Mouse (Mus musculus): ENCODE measurements around the gene Efhc1.
"Not testable (repeated sequence)": the region's sequence is repeated elsewhere in the genome, so short reads cannot be mapped to it uniquely, and the experiment has no call there.

Efhc1 gene

DNA sequence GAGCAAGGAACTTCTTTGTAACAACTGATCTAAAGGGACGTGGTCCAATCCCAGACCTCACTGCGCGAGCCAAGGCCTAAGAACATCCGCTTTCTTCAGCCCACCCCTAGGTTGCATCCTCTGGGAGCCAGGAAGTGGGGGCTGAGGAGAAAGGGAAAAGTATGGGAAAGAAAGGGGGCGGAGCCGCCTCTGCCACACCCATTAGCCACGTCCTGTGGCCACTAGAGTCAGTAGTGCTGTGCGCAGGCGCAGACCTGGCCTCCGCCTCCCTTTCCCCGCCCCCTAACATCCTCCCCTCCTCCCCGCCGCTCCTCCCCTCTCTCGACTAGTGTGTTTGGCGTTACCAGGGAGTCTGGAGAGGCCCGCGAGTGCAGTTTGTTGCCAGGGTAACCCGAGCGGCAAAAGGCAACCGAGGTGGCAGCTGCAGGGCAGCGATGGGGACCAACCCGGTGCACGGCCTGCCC is at the start of gene Efhc1:
Gene Efhc1 (plus strand): TSS at position 327 of the 464 bp plus-strand sequence.
- DNase-seq (ENCODE audit: low read depth, low spot score), result peak; percentile 90

DNA sequence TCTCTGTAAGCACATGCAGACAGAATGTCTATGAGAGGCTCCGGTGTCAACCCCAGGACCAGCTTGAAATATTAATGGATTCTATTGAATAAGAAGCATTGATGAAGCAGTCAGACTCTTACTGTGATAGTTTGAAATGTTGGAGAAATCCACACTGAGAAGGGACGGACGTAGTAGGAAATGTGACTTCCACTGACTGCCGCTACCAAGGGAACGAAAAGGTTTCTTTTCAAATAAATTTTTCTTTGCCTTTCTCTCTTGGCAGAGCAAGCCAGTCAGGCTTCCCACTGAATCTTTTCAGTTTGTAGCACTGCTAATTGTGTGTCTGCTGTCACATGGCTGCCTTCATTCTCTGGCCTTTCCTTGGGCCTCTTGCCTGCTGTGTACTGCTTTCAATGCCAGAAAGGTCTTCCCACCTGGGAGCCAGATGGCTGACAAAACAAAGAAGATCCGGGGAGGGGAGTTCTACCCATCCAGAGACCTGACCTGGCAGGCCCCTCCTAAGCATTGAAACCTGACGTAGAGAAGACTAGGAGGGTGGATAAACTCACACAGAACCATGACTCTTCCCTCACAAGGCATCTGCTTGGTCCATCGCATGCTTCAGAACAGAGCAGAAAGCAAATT is 45.8 kb upstream of the Efhc1 start:
- DNase-seq (ENCODE audit: low read depth, low spot score), result no peak

DNA sequence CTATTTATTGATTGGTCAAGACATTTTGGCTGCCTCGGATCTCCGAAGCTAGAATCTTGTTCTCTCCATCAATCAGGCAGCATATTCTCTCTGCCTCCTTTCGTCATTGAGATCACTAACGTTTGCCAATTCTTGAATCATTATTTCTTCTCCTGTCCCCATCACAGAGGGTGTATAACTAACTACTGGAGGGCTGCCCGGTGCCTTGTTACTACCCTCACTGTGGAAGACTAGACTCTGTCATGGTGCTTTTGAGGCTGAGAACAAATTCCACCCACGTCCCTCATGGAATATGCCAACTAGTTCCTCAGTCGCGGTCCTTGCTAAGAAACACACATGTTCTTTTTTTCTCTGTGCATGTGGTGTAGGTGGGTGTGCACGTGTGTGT is 45.3 kb upstream of the Efhc1 start:
- peak; percentile 95 for DNase-seq (ENCODE audit: low read depth, low spot score)

DNA sequence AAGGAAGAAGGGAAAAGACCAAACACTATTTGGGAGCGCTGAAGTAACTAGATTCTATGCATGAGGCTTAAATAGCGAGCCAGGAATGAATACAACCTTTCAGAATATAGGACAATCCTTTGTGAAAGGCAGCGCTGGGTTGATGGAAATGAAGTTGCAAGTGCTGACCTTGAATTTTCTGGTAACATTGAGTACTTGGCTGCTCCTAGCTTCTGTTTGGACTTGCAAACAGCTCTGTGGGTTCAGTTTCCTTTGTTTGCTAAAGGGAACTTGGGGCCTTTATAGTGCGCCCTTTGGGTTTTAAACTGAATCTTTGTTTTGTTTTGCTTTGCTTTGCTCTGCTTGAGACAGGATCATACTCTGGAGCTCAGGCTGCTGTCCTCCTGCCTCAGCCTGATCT is 42.9 kb upstream of the Efhc1 start:
- DNase-seq (ENCODE audit: low read depth, low spot score), result no peak

GRCm38 (mm10) chr1:20912115-20912514 is 39.3 kb upstream of the Efhc1 start:
- no peak for DNase-seq (ENCODE audit: low read depth, low spot score)

DNA sequence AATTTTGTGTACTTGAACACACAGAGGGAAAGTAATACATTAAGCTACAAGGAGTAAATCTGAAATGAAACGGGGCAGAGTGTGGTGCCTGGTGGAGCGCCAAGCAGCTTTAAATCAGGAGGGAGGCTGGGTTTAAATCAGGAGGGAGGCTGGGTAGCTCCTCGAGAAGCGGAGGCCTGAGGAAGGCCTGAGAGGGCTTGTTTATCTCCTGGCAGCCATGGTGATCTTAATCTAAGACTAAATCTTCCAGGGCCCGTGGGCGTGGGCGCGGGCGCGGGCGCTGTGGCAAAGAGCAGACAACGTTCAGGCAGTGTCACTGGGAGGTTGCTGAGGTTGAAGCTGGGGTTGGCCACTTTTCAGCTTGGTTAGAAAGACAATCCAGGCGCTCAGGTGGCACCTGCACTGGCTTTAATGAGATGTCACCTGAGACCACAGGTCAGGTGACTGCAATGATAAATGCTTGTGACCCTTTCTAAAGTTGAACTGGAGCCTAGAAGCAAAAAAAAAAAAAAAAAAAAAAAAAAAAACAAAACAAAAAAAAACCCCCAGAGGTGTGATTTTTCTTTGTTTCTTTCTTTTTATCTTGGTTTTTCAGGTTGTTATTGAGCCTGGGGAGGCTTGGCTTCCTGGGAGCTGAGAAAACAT is 38.8 kb upstream of the Efhc1 start:
- no peak for DNase-seq (ENCODE audit: low read depth, low spot score)

- DNase-seq (ENCODE audit: low read depth, low spot score), result no peak
Observed at GRCm38 (mm10) chr1:20914769-20915168, 36.7 kb upstream of the Efhc1 start.

DNA sequence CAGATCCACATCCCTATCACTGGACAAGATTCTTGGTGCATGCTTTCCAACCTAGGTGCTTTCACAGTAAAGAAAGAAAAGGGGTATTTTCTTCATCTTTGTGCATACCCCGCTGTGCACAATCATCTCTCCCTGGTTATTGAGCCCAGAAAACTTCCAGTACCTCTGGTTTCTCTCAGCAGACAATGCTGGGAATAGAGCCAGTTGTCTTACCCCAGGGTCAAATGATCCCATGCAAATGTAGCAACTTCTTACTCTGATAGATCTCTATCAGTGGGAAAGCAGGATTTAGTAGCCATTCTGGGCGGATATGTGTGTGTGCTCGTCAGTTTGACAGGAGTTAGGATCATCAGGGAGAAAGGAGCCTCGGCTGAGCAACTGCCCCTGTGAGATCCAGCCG is 35.8 kb upstream of the Efhc1 start:
- DNase-seq (ENCODE audit: low read depth, low spot score), result no peak

GRCm38 (mm10) chr1:20917496-20918050 is 33.9 kb upstream of the Efhc1 start:
- no peak for DNase-seq (ENCODE audit: low read depth, low spot score)

DNA sequence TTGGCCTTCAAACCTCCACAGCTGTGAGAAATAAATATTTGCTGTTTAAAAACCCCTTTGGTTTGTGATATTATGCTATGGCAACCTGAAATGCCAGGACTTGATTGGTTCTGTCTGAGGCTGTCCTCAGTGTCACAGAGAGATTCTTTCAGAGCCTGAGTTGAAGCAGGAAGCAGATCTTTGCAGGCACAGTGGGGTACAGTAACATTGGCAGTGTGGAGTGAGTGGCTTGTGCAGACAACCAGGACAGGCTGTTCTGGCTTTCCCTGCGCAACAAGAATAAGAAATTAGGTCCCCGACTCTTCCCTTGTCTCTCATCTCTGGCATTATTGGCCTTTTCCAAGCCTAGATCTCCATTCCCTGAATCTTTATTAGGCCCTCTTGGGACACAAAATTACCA is 31.7 kb upstream of the Efhc1 start:
- DNase-seq (ENCODE audit: low read depth, low spot score), result no peak

DNA sequence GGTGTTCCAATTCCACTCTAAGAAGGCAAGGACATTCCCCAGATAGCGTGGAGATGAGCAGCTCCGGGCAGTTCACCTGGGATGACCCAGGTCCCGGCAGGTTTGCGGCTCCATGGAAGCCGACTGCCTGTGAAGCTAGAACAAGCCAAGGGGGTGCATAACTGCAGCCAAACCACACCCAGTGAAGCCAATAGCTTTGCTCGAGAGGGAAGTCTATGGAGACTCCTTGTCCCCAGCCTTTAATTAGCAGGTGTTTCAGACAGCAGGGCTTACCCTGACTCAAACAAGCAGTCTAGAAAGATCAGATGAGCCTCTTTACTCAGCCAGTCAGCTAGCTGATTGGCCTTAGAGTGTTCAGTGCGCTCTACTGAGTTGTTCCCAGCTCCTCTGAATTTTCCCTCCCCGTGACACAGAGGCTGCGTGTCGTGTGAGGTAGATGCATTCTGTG is 30.3 kb upstream of the Efhc1 start:
- no peak for DNase-seq (ENCODE audit: low read depth, low spot score)

- DNase-seq (ENCODE audit: low read depth, low spot score), result no peak
Observed at GRCm38 (mm10) chr1:20922612-20923399, 28.6 kb upstream of the Efhc1 start.

- not testable (repeated sequence) for DNase-seq (ENCODE audit: low read depth, low spot score)
Observed at GRCm38 (mm10) chr1:20925324-20925723, 26.1 kb upstream of the Efhc1 start.

DNA sequence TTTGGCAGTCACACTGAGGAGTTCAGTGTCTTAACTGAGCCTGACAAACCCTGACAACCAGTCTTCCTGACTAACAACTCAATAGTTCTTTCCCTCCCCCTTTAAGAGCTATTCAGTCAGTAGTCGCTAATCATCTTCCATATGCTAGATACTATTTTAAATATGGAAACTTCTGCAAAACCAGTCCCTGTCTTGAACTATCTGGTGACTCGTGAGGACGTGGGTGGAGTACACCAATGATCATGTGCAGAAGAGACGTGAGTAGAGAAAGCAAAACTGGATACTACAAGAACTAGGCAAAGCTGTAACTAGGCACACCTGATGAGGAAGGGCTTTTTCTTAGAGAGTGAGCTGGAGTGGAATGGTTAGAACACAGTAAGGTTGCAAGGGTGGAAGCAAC is 25.5 kb upstream of the Efhc1 start:
- no peak for DNase-seq (ENCODE audit: low read depth, low spot score)

- DNase-seq (ENCODE audit: low read depth, low spot score), result no peak
Observed at GRCm38 (mm10) chr1:20926376-20926775, 25.1 kb upstream of the Efhc1 start.

DNA sequence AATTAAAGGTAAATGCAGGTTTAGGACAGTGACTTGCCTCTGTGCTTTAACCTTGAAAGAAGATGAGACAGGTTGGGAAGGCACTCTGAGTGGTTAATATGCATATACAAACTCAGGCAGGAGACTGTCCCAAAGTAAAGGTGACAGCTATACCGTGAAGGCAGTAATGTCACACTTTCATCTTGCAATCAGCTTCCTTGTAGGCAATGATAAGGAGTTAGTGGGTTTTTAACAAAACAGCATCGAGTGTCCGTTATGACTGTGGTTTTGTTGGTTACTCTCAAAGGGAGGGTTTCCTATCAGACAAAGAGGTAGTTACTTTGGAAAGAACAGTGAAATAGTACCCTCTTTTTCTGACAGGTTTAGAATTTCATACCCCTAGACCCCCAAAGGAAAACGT is 22.9 kb upstream of the Efhc1 start:
- no peak for DNase-seq (ENCODE audit: low read depth, low spot score)

DNA sequence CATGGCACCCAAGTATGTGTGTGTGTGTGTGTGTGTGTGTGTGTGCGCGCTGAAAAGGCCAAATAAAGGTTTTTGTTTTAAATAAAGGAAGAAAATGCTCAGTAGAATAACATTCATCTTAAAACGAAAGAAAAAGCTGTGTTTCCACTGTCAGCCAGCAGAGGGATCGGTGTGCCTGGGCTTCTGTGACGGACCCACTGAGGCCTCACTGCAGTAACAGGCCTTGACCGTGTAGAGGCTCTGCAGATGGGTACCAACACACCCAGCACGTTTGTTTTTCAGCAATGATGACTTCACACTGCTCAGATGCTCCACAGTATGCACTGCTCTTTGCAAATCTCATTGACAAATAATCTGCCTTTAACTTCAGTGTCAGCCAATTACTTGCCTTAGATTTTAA is 18.0 kb upstream of the Efhc1 start:
- peak; percentile 69 for DNase-seq (ENCODE audit: low read depth, low spot score)

- no peak for DNase-seq (ENCODE audit: low read depth, low spot score)
Observed at GRCm38 (mm10) chr1:20935106-20935505, 16.3 kb upstream of the Efhc1 start.

DNA sequence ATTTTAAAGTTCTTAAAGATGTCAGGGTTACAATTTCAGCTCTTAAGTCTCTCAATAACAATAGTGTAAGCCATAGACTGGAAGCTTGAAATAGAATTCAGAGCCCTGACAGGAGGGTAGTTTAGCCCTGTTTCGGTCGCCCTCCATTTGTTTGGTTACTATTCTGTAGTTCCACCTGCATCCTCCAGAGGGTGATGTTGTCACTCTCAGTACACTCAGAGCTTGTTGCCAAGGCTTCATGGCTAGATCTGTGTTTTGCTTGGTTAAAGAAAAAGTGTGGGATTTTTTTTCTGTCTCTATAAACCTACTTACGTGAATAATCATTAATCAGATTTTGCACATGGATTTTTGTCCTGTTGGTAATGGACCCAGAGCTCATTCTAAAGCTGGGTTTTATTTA is 12.4 kb upstream of the Efhc1 start:
- DNase-seq (ENCODE audit: low read depth, low spot score), result no peak

GRCm38 (mm10) chr1:20940151-20940550 is 11.3 kb upstream of the Efhc1 start:
- no peak for DNase-seq (ENCODE audit: low read depth, low spot score)

DNA sequence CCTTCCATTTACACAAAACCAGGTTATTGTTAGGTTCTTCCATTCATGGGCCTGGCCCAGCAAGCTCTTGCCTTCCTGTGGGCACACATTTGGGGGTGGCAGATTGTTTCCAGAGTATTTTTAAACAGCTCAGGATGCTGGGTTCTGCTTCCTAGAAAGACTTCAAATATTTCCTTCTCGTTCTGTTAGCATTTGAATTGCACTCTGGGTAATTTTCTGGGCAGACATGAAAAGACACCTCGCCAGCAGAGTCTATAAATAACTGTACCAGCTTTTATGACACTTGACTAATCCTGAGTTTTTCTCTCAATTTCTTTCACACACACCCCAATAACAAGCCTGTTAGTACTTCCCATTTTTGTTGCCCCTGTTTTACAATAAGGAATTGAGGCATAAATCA is 10.1 kb upstream of the Efhc1 start:
- DNase-seq (ENCODE audit: low read depth, low spot score), result peak; percentile 58

GRCm38 (mm10) chr1:20941857-20942256 is 9.6 kb upstream of the Efhc1 start:
- DNase-seq (ENCODE audit: low read depth, low spot score), result no peak

All from telencephalon, adult 2 months (tissue).